18 mouse cellular contexts compared by ENCODE assay signal in the genomic region with DNA sequence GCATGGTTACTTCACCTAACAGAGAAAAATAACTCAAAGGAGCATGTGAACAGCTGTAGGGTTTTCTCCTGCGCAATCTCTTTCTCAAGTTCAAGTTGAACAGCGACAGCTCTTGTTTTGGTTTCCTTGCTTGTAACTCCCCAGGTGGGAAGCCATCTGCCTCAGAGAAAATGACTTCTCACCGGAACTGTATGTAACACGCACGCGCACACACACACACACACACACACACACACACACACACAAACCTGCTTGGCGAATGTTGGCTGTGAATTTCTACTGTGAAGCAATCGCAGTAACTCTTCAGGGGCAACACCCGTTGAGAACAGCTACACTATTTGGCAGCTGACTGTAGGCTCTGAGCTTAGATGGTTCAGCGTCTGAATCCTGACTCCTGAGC.
DNase-seq lines count a peak whose midpoint lies in the region; ATAC-seq and TF ChIP-seq lines count a peak whose summit lies in the region.
"Had no signal": no experiment of that assay in that cellular context is flagged by ENCODE, and none has a peak within 500 bp of the region (broad histone marks: within the 10 kb centered on the region; RNA-seq: fewer than 3 reads in every experiment).

No protein-coding gene starts in this region.

- no peak overlapping the region for H3K4me3 ChIP-seq in left cerebral cortex, adult 2 months
- H3K4me3 ChIP-seq: embryonic facial prominence, embryonic 15.5 days; forebrain, embryonic 15.5 days; gastrocnemius, adult 2 months; midbrain, embryonic 12.5 days had no signal

- ATAC-seq in frontal cortex, adult (ENCODE audit: low TSS enrichment), result no peak
- ATAC-seq: forebrain, embryonic 15.5 days; intestine, postnatal 0 days; liver, postnatal 0 days had no signal

- DNase-seq in left cerebral cortex, adult 2 months (ENCODE audit: extremely low spot score in 1 of 2, low spot score in 2 of 2), result peak; percentile 10 to 11
- DNase-seq in left cerebral cortex, postnatal 4 days, result no peak
- DNase-seq in cerebellum, adult 11-12 months, result peak; percentile 68
- DNase-seq in cerebellum, postnatal 10 days, result peak; percentile 34 to 44
- DNase-seq in right cerebral cortex, postnatal 25 days, result peak; percentile 36
- no peak for DNase-seq in Muller cell, postnatal 12 days (ENCODE audit: inconsistent ontology term)
- DNase-seq: gastrocnemius, adult 2 months; heart, postnatal 10 days; kidney, postnatal 10 days; liver, postnatal 0 days; lung, postnatal 4 days; thymus, adult 2 months had no signal

- intact Hi-C loops in left cerebral cortex, adult 2 months (cut with DNase I), result no loop called here
- intact Hi-C loops in left cerebral cortex, postnatal 4 days (cut with DNase I), result no loop called here

- no peak for TF ChIP-seq CTCF in left cerebral cortex, adult 2 months (IDR thresholded peaks at IDR 0.05)

- no peak overlapping the region for H3K27ac ChIP-seq in left cerebral cortex, adult 2 months
- H3K27ac ChIP-seq: embryonic facial prominence, embryonic 15.5 days; forebrain, embryonic 15.5 days; gastrocnemius, adult 2 months; hindbrain, embryonic 14.5 days; midbrain, embryonic 12.5 days had no signal

Comparison
In these comparisons a context has a peak if more than half of its experiments do, and no peak if none do; other contexts are left out.
1. DNase-seq: peak in left cerebral cortex, adult 2 months (2 of 2), cerebellum, adult 11-12 months (single experiment), cerebellum, postnatal 10 days (2 of 2) and right cerebral cortex, postnatal 25 days (single experiment); none in left cerebral cortex, postnatal 4 days (single experiment) and Muller cell, postnatal 12 days (single experiment).